Mouse (Mus musculus) CH12.LX (cell line): ENCODE data around the gene Ift140. TPM values are rescaled to one million over a fixed set of nuclear protein-coding genes. Genes with fewer than 3 reads are reported as not detected.

Source experiments
- DNase-seq: peaks from one replicate; pipeline ENCODE4 v3.0.0-alpha.2; 2013; ENCODE audit errors: extremely low read depth
- H3K27ac ChIP-seq: 2 replicates; pipeline ENCODE4 v1.5.1; 2012; ENCODE audit warnings: low read depth, mild to moderate bottlenecking, control low read depth, moderate library complexity; ENCODE audit not compliant: insufficient read depth
- H3K27me3 ChIP-seq: replicated peaks from 2 replicates; pipeline ENCODE3; 2012; ENCODE audit warnings: inconsistent platforms
- H3K36me3 ChIP-seq, 2 experiments: replicated peaks in 1 of 2; 2 replicates each; pipeline versions ENCODE3 to v1.6.1; 2012; ENCODE audit warnings: inconsistent platforms in 1 of 2, low read length in 1 of 2, mild to moderate bottlenecking in 1 of 2, mixed read lengths in 1 of 2, moderate library complexity in 1 of 2; ENCODE audit not compliant: control insufficient read depth in 1 of 2, insufficient read depth in 1 of 2
- H3K4me1 ChIP-seq, 2 experiments: 2 replicates each; pipeline ENCODE4 v1.6.1; 2012; ENCODE audit warnings: inconsistent platforms in 1 of 2, moderate library complexity in 1 of 2; ENCODE audit not compliant: insufficient read depth in 2 of 2, control insufficient read depth in 1 of 2
- H3K4me2 ChIP-seq: 2 replicates; pipeline ENCODE4 v1.6.1; 2012; ENCODE audit warnings: low read depth, mild to moderate bottlenecking, control low read depth; ENCODE audit not compliant: poor library complexity, insufficient read depth, severe bottlenecking
- H3K4me3 ChIP-seq, 3 experiments: fragments of 150-350 bp in 1 of 3; sonication (generic) in 1 of 3; replicated peaks in 1 of 3; 2 replicates each; pipeline versions ENCODE3 to v1.5.1; 2011 to 2012; ENCODE audit warnings: low read depth in 2 of 3, low read length in 2 of 3, mild to moderate bottlenecking in 2 of 3, moderate library complexity in 2 of 3, control low read depth in 1 of 3, improper control_type of control experiment in 1 of 3, inconsistent platforms in 1 of 3, mixed read lengths in 1 of 3; ENCODE audit not compliant: poor library complexity in 1 of 3
- H3K79me2 ChIP-seq: replicated peaks from 2 replicates; pipeline ENCODE4 v1.6.1; 2012; ENCODE audit warnings: mild to moderate bottlenecking, moderate library complexity; ENCODE audit not compliant: control insufficient read depth, poor library complexity, insufficient read depth, severe bottlenecking; ENCODE audit errors: extremely low read depth
- H3K9ac ChIP-seq: 2 replicates; pipeline ENCODE4 v1.6.1; 2012; ENCODE audit warnings: low read depth, mild to moderate bottlenecking, control low read depth, moderate library complexity; ENCODE audit not compliant: insufficient read depth
- H3K9me3 ChIP-seq: replicated peaks from 2 replicates; pipeline ENCODE3; 2012; ENCODE audit warnings: low read length, inconsistent platforms, mixed read lengths
- CHD2 ChIP-seq: IDR thresholded peaks from 2 replicates; pipeline ENCODE4 v1.6.1; 2011; ENCODE audit warnings: low read length, improper control_type of control experiment
- CTCF ChIP-seq, 2 experiments: IDR thresholded peaks in 1 of 2; conservative IDR thresholded peaks in 1 of 2; 2 replicates each; pipeline ENCODE4 v1.5.1; 2011 to 2012; ENCODE audit warnings: low read depth in 2 of 2, low read length in 2 of 2, improper control_type of control experiment in 1 of 2, inconsistent platforms in 1 of 2, mild to moderate bottlenecking in 1 of 2, moderate library complexity in 1 of 2
- ELF1 ChIP-seq: IDR thresholded peaks from 2 replicates; pipeline ENCODE4 v1.6.1; 2014; ENCODE audit warnings: low read depth, mild to moderate bottlenecking, inconsistent platforms, low read length, improper control_type of control experiment
- ETS1 ChIP-seq: conservative IDR thresholded peaks from 2 replicates; pipeline ENCODE4 v1.6.1; 2012; ENCODE audit warnings: low read depth, mild to moderate bottlenecking, inconsistent platforms, low read length, improper control_type of control experiment, moderate library complexity
- HCFC1 ChIP-seq: IDR thresholded peaks from 2 replicates; pipeline ENCODE4 v1.6.1; 2012; ENCODE audit warnings: low read depth, mild to moderate bottlenecking, inconsistent platforms, low read length, improper control_type of control experiment
- JUN ChIP-seq: IDR thresholded peaks from 2 replicates; pipeline ENCODE4 v1.6.1; 2011; ENCODE audit warnings: low read depth, mild to moderate bottlenecking, low read length, improper control_type of control experiment, moderate library complexity; ENCODE audit not compliant: insufficient read depth
- KAT2A ChIP-seq: IDR thresholded peaks from 2 replicates; pipeline ENCODE4 v1.6.1; 2012; ENCODE audit warnings: low read length, improper control_type of control experiment, inconsistent platforms; ENCODE audit not compliant: insufficient replicate concordance
- MAZ ChIP-seq: IDR thresholded peaks from 2 replicates; pipeline ENCODE4 v1.6.1; 2012; ENCODE audit warnings: low read depth, mild to moderate bottlenecking, inconsistent platforms, low read length, improper control_type of control experiment, moderate library complexity
- MYC ChIP-seq: IDR thresholded peaks from 2 replicates; pipeline ENCODE4 v1.6.1; 2011; ENCODE audit warnings: low read depth, mild to moderate bottlenecking, improper control_type of control experiment, low read length
- NELFE ChIP-seq: IDR thresholded peaks from 2 replicates; pipeline ENCODE4 v1.6.1; 2011; ENCODE audit warnings: low read depth, low read length, improper control_type of control experiment
- NRF1 ChIP-seq: IDR thresholded peaks from 2 replicates; pipeline ENCODE4 v1.6.1; 2014; ENCODE audit warnings: low read depth, mild to moderate bottlenecking, inconsistent platforms, low read length, improper control_type of control experiment, moderate library complexity
- PAX5 ChIP-seq: IDR thresholded peaks from 2 replicates; pipeline ENCODE4 v1.6.1; 2012; ENCODE audit warnings: low read length, inconsistent platforms, mixed read lengths
- POLR2A ChIP-seq: IDR thresholded peaks from 2 replicates; pipeline ENCODE4 v1.6.1; 2011; ENCODE audit warnings: low read depth, mild to moderate bottlenecking, improper control_type of control experiment, low read length
- RAD21 ChIP-seq: IDR thresholded peaks from 2 replicates; pipeline ENCODE4 v1.6.1; 2011; ENCODE audit warnings: low read depth, mild to moderate bottlenecking, low read length, improper control_type of control experiment, moderate library complexity
- SIN3A ChIP-seq: IDR thresholded peaks from 2 replicates; pipeline ENCODE4 v1.6.1; 2012; ENCODE audit warnings: low read length, improper control_type of control experiment, inconsistent platforms
- SMC3 ChIP-seq: IDR thresholded peaks from 2 replicates; pipeline ENCODE4 v1.6.1; 2011; ENCODE audit warnings: low read depth, low read length, improper control_type of control experiment
- USF1 ChIP-seq: IDR thresholded peaks from 2 replicates; pipeline ENCODE4 v1.6.1; 2014; ENCODE audit warnings: low read depth, mild to moderate bottlenecking, inconsistent platforms, low read length, improper control_type of control experiment
- USF2 ChIP-seq: conservative IDR thresholded peaks from 2 replicates; pipeline ENCODE4 v1.6.1; 2011; ENCODE audit warnings: low read depth, low read length, improper control_type of control experiment
- ZKSCAN1 ChIP-seq: IDR thresholded peaks from 2 replicates; pipeline ENCODE4 v1.6.1; 2012; ENCODE audit warnings: low read depth, inconsistent platforms, low read length, improper control_type of control experiment, borderline replicate concordance
- ZNF384 ChIP-seq: IDR thresholded peaks from 2 replicates; pipeline ENCODE4 v1.6.1; 2012; ENCODE audit warnings: low read depth, low read length, improper control_type of control experiment, inconsistent platforms
- dilution Hi-C: fragments of 300-500 bp; cut with MboI; formaldehyde crosslinking; loops from 2 replicates; pipeline ENCODE4 v1.14.3; 2020; ENCODE audit warnings: low sequenced_read_pairs; ENCODE audit not compliant: extremely low pct_unique_long_range_greater_than_20kb, extremely low pct_ligation_motif_present
- in situ Hi-C: fragments of 300-500 bp; cut with MboI; formaldehyde crosslinking; loops from 3 replicates; pipeline ENCODE4 v1.14.3; 2019; ENCODE audit warnings: low sequenced_read_pairs, low pct_ligation_motif_present, low pct_unique_long_range_greater_than_20kb, mixed read lengths
- polyA plus RNA-seq: library from polyadenylated mRNA; unstranded; fragments of >175 nt; gene quantifications from 2 replicates; pipeline ENCODE4 v1.2.1, GENCODE M21; 2012; ENCODE audit warnings: low read depth; ENCODE audit not compliant: insufficient read length
- total RNA-seq, 2 experiments: library from RNA; depleted of rRNA; stranded (reverse); fragments of 300-350 nt in 1 of 2; fragments of >200 nt in 1 of 2; gene quantifications; 2 replicates each; pipeline ENCODE4 v1.2.3; 2012 to 2014

Ift140 gene
- total and polyA plus RNA-seq, 3 experiments, result 24.4 to 34.8 (median 26.4) TPM

DNA sequence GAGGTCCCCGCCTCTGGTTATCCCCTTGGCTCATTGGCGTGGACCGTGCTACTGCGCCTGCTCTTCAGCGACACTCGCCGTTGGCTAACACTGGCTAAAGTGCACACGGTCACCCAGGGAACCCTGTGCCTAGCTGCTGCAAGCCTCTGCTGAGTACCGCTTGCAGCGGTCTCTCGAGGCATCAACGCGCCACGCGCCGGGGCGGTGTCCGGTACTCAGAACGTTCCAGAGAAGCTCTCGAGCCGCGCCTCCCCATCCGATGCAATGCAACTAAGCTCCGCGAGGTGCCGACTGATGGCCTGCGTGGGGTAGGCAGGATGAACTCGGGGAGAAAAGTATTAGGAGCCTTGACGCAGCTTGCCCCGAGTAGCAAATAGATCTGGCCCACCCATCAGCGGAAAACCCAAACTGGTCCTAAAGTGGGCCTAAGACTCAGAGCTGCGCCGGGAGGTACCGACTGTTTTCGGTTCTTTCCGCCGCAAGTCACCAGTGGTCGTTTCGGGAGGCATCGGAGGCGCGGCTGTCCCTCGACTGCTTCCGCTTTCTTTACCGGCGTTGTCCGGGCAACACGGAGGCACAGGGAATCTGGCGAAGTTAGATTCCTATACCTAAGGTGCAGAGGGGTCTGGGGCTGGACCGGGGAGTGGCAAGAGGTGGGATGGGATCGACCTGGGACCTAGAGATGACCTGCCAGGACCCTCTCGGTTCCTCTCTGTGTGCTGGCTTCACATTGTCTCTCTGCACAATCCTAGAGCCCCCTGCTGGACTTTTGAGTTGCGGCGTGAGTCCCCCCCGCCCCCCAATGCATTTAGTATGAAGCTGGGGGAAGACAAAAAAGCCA lies 627 bp downstream of the Ift140 start (continued):
- no peak for TF ChIP-seq NELFE
- TF ChIP-seq RAD21, result peak; percentile 20
- peak; percentile 53 for TF ChIP-seq SMC3
- TF ChIP-seq USF1, result no peak
- TF ChIP-seq JUN, result no peak
- no peak for TF ChIP-seq ZNF384
- no peak for TF ChIP-seq ETS1
- TF ChIP-seq KAT2A, result no peak
- no peak; the same call in 1 of the 2 replicates for TF ChIP-seq SIN3A
- TF ChIP-seq MAZ, result peak; percentile 82
- no peak for TF ChIP-seq ZKSCAN1
- TF ChIP-seq PAX5, result no peak
- no peak; the same call in 1 of the 2 replicates for TF ChIP-seq ELF1
- TF ChIP-seq MYC, result no peak
- TF ChIP-seq USF2, result no peak
- peak; percentile 56; the same call in 1 of the 2 replicates for TF ChIP-seq CHD2
- peak; percentile 36; the same call in 1 of the 2 replicates for TF ChIP-seq HCFC1
- TF ChIP-seq CTCF (conservative IDR thresholded peaks at IDR 0.05 in 1 of 2, IDR thresholded peaks at IDR 0.05 in 1 of 2; ENCODE audit: low read depth in 2 of 2, low read length in 2 of 2), result peak in 1 of 2 experiments; percentile 70; a peak in 2 of 4 replicates
- peak; percentile 21; the same call in 1 of the 2 replicates for TF ChIP-seq POLR2A
- TF ChIP-seq NRF1, result peak; percentile 73

DNA sequence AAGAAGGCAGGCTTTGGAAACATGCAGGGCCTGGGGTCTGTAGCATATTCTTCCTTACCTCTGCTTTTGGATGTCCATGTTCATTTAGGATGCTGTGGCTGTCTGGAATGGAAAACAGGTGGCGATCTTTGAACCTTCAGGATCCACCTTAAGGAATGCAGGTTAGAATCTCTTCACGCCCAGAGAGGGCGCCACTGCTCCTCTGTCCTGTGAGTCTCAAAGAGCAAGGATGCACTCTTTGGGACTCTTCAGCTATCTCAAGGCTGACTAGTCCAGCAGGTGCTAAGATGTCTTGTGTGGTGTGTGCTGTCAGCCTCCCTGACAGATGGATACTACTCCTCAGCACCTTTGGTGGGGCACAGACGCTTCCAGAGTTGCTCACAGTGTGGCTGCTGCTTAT lies 20.3 kb downstream of the Ift140 start:
- Histone ChIP-seq H3K4me3 (no peak overlapping the region), H3K27ac (no peak overlapping the region), H3K4me2 (no peak overlapping the region), H3K4me1 (0 out of 4 replicates have a peak, but pooled peaks cover 0 to 4% of the 10 kb centered on the region in 2 experiments), H3K9me3 (no peaks in the 10 kb centered on the region), H3K36me3 (peaks cover 21 to 67% of the 10 kb centered on the region in 2 experiments), H3K27me3 (no peaks in the 10 kb centered on the region), H3K9ac (no peak overlapping the region), H3K79me2 (no peaks in the 10 kb centered on the region)
- dilution Hi-C loops, result no loop called here
- peak; percentile 39 for DNase-seq
- TF ChIP-seq NELFE, result no peak
- TF ChIP-seq SMC3, result peak; percentile 62
- TF ChIP-seq POLR2A, result no peak
- TF ChIP-seq CTCF (conservative IDR thresholded peaks at IDR 0.05 in 1 of 2, IDR thresholded peaks at IDR 0.05 in 1 of 2; ENCODE audit: low read depth in 2 of 2, low read length in 2 of 2), result peak; percentile 16 to 80; a peak in 2 of 4 replicates
- TF ChIP-seq RAD21, result peak; percentile 79
- in situ Hi-C loops, result no loop called here
